Mouse (Mus musculus): ENCODE measurements around the gene Gm3417.
"Not testable (repeated sequence)": the region's sequence is repeated elsewhere in the genome, so short reads cannot be mapped to it uniquely, and the experiment has no call there.

Gm3417 gene

DNA sequence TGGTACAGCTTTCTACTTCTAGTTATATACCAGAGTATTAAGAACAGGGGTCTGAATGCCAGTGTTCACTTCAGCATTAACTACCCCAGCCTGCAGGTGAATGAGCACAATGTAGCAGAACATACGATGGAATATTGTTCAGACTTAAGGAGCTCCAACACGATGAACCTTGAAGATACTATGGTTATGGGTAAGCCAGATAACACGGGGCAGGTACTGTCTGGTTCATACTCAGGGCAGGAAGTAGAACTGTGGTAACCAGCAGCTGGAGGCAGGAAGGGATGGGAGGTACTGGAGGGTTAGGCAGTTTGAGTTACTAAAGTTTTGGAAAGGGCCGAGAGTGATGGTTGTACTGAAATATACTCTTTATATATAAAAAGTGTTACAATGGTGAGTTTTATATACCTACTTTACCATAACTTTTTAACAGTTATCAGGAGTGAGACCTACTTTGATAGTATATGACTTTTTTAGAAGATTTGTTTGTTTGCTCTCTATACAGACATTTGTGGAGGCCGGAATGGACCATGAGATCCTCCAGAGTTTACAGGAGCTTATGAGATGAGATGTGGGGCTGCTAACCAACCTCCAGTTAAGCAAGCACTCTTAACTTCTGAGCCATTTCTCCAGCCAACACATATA, 19.8 kb downstream of the Gm3417 start:
- no peak for DNase-seq

GRCm38 (mm10) chr17:14953452-14953851, 25.1 kb downstream of the Gm3417 start:
- DNase-seq: no peak

GRCm38 (mm10) chr17:14949161-14949827, 29.3 kb downstream of the Gm3417 start:
- DNase-seq: no peak

DNA sequence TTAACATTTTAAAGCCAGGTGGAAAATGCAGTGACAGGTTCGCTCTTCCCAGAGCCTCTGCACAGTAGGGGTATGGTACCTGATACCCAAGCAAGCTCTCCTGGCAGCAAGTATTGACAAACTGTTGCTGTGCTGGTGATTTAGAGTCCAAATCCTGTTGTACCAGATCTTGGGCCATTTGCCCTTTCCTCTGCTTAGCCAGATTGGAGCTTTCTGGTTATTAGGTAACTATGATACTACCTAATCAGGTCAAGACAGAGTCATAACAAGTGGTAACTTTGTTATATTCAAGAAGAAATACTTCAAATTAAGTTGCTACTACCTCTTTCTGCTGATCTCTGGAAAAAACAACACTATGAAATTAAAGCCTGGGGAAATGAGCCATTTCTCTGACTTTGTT, 34.0 kb downstream of the Gm3417 start:
- DNase-seq: no peak

DNA sequence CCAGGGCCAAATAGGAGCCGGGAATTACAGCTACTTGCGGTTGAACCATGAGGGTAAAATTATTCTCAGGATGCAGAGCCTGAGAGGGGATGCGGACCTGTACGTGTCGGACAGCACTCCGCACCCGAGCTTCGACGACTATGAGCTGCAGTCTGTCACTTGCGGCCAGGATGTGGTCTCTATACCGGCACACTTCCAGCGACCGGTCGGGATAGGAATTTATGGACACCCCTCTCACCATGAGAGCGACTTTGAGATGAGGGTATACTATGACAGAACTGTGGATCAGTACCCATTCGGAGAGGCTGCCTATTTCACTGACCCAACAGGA, 34.9 kb downstream of the Gm3417 start:
- DNase-seq: no peak

DNA sequence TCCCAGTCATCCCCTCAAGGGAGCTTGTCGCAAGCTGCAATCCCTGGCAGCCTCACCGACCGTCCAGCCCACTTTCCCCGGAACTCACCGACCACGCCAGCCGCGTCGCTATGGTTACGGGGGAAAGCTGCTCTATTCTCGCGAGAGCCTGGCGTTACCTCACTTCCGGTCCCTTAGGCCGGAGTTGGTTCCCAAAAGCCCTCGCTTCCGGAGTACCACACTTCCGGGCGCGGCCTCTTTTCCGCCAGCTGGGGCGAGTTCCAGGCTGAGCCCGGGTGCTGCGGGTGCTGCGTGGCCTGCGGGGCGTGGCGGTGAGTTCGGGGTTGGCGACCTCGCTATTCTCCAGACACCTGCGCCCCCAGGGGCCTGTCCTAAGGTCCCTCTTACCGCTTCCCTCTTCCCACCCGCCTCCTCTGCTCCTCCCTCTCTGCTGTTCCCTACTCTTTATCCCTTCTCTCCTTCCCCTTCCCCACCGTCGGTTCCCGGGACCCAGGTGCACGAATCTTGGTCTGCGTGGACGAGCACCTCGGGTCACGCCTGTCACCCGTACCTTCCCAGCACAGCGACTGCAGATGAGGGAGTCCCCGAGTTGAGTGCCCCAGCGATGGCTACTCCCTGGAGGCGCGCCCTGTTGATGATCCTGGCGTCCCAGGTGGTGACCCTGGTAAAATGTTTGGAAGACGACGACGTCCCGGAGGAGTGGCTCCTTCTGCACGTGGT, 35.4 kb downstream of the Gm3417 start, which contains the start of the genes Wdr27 and 1600012H06Rik:
Gene Wdr27 (minus strand): TSS at position 150 of the 720 bp plus-strand sequence.
Gene 1600012H06Rik (plus strand): TSS at position 176 of the 720 bp plus-strand sequence.
- peak; percentile 97 for DNase-seq

DNA sequence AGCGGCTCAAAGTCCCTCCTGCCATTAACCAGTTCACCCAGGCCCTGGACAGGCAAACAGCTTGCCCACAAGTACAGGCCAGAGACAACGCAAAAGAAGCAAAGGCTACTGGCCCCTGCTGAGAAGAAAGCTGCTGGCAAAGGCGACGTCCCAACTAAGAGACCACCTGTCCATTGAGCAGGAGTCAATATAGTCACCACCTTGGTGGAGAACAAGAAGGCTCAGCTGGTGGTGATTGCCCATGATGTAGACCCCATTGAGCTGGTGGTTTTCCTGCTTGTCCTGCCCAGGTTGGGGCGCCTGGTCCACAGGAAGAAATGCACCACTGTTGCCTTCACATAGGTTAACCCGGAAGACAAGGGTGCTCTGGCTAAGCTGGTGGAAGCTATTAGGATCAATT, 36.4 kb downstream of the Gm3417 start:
- DNase-seq: peak; percentile 20

DNA sequence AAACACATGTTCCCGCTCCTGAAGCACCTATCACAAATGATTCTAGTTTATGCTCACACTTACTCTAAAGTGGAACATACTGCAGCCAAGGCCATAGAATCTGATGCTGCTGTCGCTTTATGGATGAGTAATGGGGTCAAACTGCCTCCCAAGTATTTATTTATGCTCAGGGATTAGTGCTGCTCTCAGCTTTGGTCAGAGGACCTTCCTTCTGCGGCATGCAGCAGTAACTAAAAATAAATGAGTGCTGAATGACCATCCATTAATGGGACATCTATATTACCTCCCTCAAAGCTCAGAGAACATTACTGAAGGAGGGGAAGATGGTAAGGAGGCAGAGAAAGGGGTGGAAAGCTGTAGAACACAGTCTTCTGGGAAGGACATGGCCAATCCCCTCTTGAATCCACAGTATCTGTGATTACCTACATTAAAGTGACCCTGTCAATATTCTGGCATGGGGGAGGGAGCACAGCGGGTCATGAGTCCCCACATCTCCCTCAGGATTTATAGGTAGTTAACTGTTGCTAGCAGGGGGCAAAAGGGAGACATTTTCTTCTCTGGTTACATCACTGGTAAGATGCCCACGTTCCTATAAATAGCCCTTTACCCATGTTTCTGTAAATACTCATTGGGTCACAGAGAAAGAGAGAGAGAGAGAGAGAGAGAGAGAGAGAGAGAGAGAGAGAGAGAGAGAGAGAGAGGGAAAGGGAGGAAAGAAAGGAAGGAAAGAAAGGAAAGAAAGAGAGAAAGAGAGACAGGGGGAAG, 42.6 kb downstream of the Gm3417 start:
- DNase-seq: no peak

DNA sequence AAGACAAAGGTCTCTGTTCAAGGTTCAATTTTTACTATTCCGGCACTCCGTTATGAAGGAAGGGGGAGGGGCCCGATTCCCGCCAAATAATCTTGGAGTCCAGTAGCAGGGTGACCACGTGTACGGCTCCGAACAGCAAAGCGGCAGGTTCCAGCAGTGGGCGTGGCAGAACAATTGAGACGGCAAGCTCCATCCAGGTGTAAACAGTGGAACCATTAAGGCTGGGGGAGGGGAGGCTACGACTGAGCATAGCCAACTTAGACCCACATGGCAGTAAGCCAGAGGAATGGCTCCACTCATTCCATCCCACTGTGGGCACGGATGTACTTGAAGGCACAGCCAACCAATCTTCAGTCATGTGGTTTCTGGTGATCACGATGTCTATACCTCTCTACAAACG, 43.3 kb downstream of the Gm3417 start:
- DNase-seq: not testable (repeated sequence)

- no peak for DNase-seq
Measured at GRCm38 (mm10) chr17:14931469-14931868, 47.1 kb downstream of the Gm3417 start.

DNA sequence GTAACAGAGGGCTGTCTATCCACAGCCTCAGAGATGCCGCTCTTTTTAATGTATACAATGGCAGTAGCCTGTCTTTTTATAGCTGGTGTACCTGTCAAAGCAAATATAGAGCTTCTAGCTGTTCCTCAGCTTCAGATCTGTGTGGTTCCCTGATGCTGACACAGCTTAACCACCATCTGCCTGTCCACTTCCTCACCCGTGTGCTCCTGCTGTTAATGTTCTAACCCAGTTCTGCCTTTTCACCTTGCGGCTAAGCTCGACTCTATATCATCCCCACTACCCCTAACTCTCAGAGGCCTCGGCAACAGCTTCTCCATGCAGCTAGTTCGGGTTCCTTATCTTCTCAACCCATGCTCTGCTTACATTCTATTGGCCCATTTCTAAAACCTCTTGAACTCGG, 47.9 kb downstream of the Gm3417 start:
- DNase-seq: no peak

- no peak for DNase-seq
Measured at GRCm38 (mm10) chr17:14928631-14929030, 50.0 kb downstream of the Gm3417 start.

DNA sequence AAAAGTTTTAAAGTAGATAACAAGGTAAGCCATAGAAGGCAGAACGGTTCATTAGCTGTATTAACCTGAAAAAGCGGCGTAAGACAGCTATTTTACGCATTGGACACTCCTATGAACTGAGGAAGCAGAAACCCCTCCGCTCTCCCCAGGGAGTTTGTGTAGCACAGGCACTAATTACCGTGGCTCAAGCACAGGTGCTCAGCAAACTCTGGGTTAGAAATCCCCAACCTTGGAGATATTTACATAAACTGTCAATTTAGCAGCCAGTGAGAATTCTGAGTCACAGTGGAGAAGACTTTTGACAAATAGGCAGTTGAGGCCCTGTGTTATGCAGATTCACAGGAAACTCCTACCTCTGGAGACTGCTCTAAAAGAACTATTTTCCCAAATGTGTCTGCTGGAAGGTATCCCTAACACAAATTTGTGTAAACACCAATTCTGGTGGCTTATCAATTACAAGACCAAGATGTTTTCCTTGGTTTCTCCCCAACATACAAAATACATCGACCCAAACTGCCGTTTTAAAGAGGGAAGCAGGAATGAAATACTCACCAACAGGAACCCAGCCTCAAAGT, 50.9 kb downstream of the Gm3417 start:
- no peak for DNase-seq

DNA sequence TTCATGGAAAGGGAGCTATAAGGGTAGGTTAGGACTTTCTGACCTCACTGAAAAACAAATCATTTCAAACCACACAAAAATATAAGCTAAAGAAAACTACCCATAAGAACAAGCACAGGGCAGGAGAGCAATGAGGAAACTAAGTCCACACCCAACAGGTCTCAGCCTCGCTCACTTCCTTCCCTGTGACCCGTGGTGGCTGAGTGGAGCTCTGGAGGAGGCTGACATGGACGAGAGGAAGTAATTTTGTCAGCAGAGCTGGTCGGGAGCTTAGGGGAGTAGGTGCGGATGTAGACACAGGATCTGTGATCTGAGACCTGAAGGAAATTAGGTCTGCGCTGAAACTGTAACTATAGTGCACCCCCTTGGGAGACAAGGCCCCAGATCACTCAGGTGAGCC, 57.0 kb downstream of the Gm3417 start:
- DNase-seq: no peak

- DNase-seq: no peak
Measured at GRCm38 (mm10) chr17:14917866-14918265, 60.7 kb downstream of the Gm3417 start.

DNA sequence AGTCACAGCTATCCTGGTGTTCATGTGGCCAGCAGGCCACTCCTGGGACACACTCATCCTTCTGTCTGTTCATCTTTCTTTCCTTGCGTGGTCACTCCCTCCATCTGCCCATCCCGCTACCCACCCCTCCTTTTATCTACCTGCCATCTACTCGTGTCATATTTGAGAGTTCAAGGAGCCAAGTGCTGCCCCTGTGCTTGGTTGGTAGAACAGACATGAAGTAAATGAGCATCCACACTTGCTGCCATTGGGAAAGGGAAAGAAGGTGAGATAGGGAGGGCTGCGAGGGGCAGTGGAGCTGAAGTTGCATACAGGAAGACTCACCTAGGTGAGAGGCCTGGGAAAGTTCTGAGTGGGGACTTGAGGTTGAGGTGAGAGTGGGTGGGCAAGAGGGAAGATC, 64.2 kb downstream of the Gm3417 start:
- no peak for DNase-seq

Data from cerebellum, adult 11 months (tissue).